Comparison of ENCODE assay signal across 12 mouse cellular contexts in genomic region chr3:69274664-69275312, GRCm38 (mm10). TPM values are rescaled to one million over a fixed set of nuclear protein-coding genes. Genes with fewer than 3 reads are reported as not detected.
DNase-seq lines count a peak whose midpoint lies in the region; ATAC-seq and TF ChIP-seq lines count a peak whose summit lies in the region.
"Had no signal": no experiment of that assay in that cellular context is flagged by ENCODE, and none has a peak within 500 bp of the region (broad histone marks: within the 10 kb centered on the region; RNA-seq: fewer than 3 reads in every experiment).

No protein-coding gene starts in this region.

- WGBS in hindbrain, embryonic 15.5 days = 51% methylated on average over 15 of the region's 15 CpGs
- 59% methylated on average over 15 of the region's 15 CpGs for WGBS in midbrain, embryonic 12.5 days
- 76% methylated on average over 15 of the region's 15 CpGs for WGBS in stomach, postnatal 0 days

- H3K4me3 ChIP-seq in hindbrain, embryonic 15.5 days = no peak overlapping the region
- no peak overlapping the region for H3K4me3 ChIP-seq in midbrain, embryonic 12.5 days
- H3K4me3 ChIP-seq in stomach, postnatal 0 days (ENCODE audit: low read depth, low read length) = no peak overlapping the region
- H3K4me3 ChIP-seq: lung, embryonic 15.5 days had no signal

- no peaks in the 10 kb centered on the region for H3K27me3 ChIP-seq in hindbrain, embryonic 15.5 days
- H3K27me3 ChIP-seq in midbrain, embryonic 12.5 days = peaks cover 11% of the 10 kb centered on the region; the same call in 1 of the 2 replicates
- H3K27me3 ChIP-seq in stomach, postnatal 0 days (ENCODE audit: control insufficient read depth, insufficient read depth, low read length) = no peaks in the 10 kb centered on the region
- H3K27me3 ChIP-seq: lung, embryonic 15.5 days had no signal

- H3K36me3 ChIP-seq in hindbrain, embryonic 15.5 days = no peaks in the 10 kb centered on the region
- no peaks in the 10 kb centered on the region for H3K36me3 ChIP-seq in midbrain, embryonic 12.5 days
- H3K36me3 ChIP-seq in stomach, postnatal 0 days (ENCODE audit: control insufficient read depth, insufficient read depth, low read length) = no peaks in the 10 kb centered on the region
- H3K36me3 ChIP-seq: G1E; lung, embryonic 15.5 days had no signal

- no peak overlapping the region for H3K9ac ChIP-seq in hindbrain, embryonic 15.5 days
- no peak overlapping the region for H3K9ac ChIP-seq in midbrain, embryonic 12.5 days (replicated peaks)
- H3K9ac ChIP-seq in stomach, postnatal 0 days (ENCODE audit: low read length) = no peak overlapping the region
- H3K9ac ChIP-seq: lung, embryonic 15.5 days had no signal

- H3K4me1 ChIP-seq in hindbrain, embryonic 15.5 days (replicated peaks) = peaks cover 11% of the 10 kb centered on the region
- H3K4me1 ChIP-seq in midbrain, embryonic 12.5 days = peaks cover 8% of the 10 kb centered on the region
- no peaks in the 10 kb centered on the region for H3K4me1 ChIP-seq in stomach, postnatal 0 days (replicated peaks; ENCODE audit: control insufficient read depth, insufficient read depth)
- H3K4me1 ChIP-seq: lung, embryonic 15.5 days had no signal

- 0 out of 2 replicates have a peak overlapping the region, but pooled peaks have one; percentile 4 for H3K27ac ChIP-seq in hindbrain, embryonic 15.5 days (replicated peaks)
- H3K27ac ChIP-seq in midbrain, embryonic 12.5 days (replicated peaks) = peak overlapping the region; percentile 39; the same call in 1 of the 2 replicates
- no peak overlapping the region for H3K27ac ChIP-seq in stomach, postnatal 0 days (replicated peaks)
- H3K27ac ChIP-seq: lung, embryonic 15.5 days had no signal

- ATAC-seq in hindbrain, embryonic 15.5 days (ENCODE audit: low FRiP score, low read depth) = peak; percentile 89
- peak; percentile 90 for ATAC-seq in midbrain, embryonic 12.5 days (ENCODE audit: low FRiP score, low read depth)
- ATAC-seq in stomach, postnatal 0 days (ENCODE audit: low FRiP score, low TSS enrichment) = no peak

- H3K4me2 ChIP-seq in hindbrain, embryonic 15.5 days = no peak overlapping the region
- no peak overlapping the region for H3K4me2 ChIP-seq in midbrain, embryonic 12.5 days (replicated peaks)
- H3K4me2 ChIP-seq in stomach, postnatal 0 days (replicated peaks; ENCODE audit: low read depth) = no peak overlapping the region
- H3K4me2 ChIP-seq: lung, embryonic 15.5 days had no signal

- DNase-seq in CD4-positive helper T cell, adult 2 months (ENCODE audit: low read depth, low spot score) = peak; percentile 54
- DNase-seq in embryo, embryonic 9.5 days (ENCODE audit: extremely low spot score) = peak; percentile 14
- no peak for DNase-seq in kidney, adult 8-10 months
- no peak for DNase-seq in stomach, postnatal 0 days (ENCODE audit: low spot score)
- no peak for DNase-seq in yolk sac, embryonic 10.5 days (ENCODE audit: low spot score)
- no peak for DNase-seq in lung, postnatal 14 days

- H3K9me3 ChIP-seq in hindbrain, embryonic 15.5 days = no peaks in the 10 kb centered on the region
- no peaks in the 10 kb centered on the region; the same call in 1 of the 2 replicates for H3K9me3 ChIP-seq in midbrain, embryonic 12.5 days
- no peaks in the 10 kb centered on the region for H3K9me3 ChIP-seq in stomach, postnatal 0 days (ENCODE audit: control insufficient read depth, low read length)
- H3K9me3 ChIP-seq: G1E; lung, embryonic 15.5 days had no signal

- TF ChIP-seq CTCF in stomach, postnatal 0 days (IDR thresholded peaks at IDR 0.05; ENCODE audit: low read depth) = no peak

- no peak for TF ChIP-seq EP300 in stomach, postnatal 0 days (optimal IDR thresholded peaks at IDR 0.05)

RNA-seq across cellular contexts. Expression of gene Ppm1l, which starts 41.9 kb away (rescaled TPM):
- polyA plus RNA-seq in hindbrain, embryonic 15.5 days (2015; fragmentation: Nextera tagmentation; extraction: Ambion mirVana) = 21.5 and 22.5 TPM in 2 replicates
- 23.4 and 23.8 TPM in 2 replicates for polyA plus RNA-seq in midbrain, embryonic 12.5 days (2016; fragmentation: Nextera tagmentation; extraction: Ambion mirVana)
- 6.0 and 7.0 TPM in 2 replicates for polyA plus RNA-seq in stomach, postnatal 0 days (2015; fragmentation: Nextera tagmentation; extraction: Ambion mirVana)

RNA-seq across cellular contexts. Expression of gene Arl14, which starts 52.6 kb away (rescaled TPM):
- polyA plus RNA-seq in hindbrain, embryonic 15.5 days (2015; fragmentation: Nextera tagmentation; extraction: Ambion mirVana) = not detected in 2 replicates
- polyA plus RNA-seq in midbrain, embryonic 12.5 days (2016; fragmentation: Nextera tagmentation; extraction: Ambion mirVana) = not detected in 2 replicates
- 31.5 and 39.8 TPM in 2 replicates for polyA plus RNA-seq in stomach, postnatal 0 days (2015; fragmentation: Nextera tagmentation; extraction: Ambion mirVana)
- polyA plus RNA-seq: cerebellum, adult 2 months; G1E; heart, embryonic 14.5 days had no signal

Comparison
In these comparisons a context has a peak if more than half of its experiments do, and no peak if none do; other contexts are left out.
1. DNase-seq: peak in CD4-positive helper T cell, adult 2 months (single experiment) and embryo, embryonic 9.5 days (single experiment); none in kidney, adult 8-10 months (0 of 2), stomach, postnatal 0 days (single experiment), yolk sac, embryonic 10.5 days (single experiment) and lung, postnatal 14 days (single experiment).
2. RNA of gene Arl14, which starts 52.6 kb away (polyA plus RNA-seq): 31.5 to 39.8 TPM in stomach, postnatal 0 days; not detected in hindbrain, embryonic 15.5 days and not detected in midbrain, embryonic 12.5 days; every median in the first group is over 10 times any median in the second.